Mouse (Mus musculus) ES-E14 (cell line): Measurements from ENCODE around the gene Baiap2. TPM values are rescaled to one million over a fixed set of nuclear protein-coding genes. Genes with fewer than 3 reads are reported as not detected.

Experiments used
- DNase-seq: peaks from one replicate; pipeline ENCODE4 v3.0.0-alpha.2; 2013; ENCODE audit warnings: low read depth, low spot score
- H3K27ac ChIP-seq: 2 replicates; pipeline ENCODE4 v1.5.1; 2012; ENCODE audit warnings: low read depth, mild to moderate bottlenecking, low read length, moderate library complexity, mixed read lengths; ENCODE audit not compliant: poor library complexity, insufficient read depth, severe bottlenecking
- H3K36me3 ChIP-seq: 2 replicates; pipeline ENCODE4 v1.6.1; 2012; ENCODE audit warnings: mild to moderate bottlenecking, low read length, moderate library complexity, mixed read lengths; ENCODE audit not compliant: control insufficient read depth, poor library complexity, insufficient read depth, severe bottlenecking
- H3K4me1 ChIP-seq, 2 experiments: fragments of 150-350 bp in 1 of 2; sonication (generic) in 1 of 2; 2 replicates each; pipeline ENCODE4 v1.6.1; 2012; ENCODE audit warnings: low read length in 2 of 2, mild to moderate bottlenecking in 1 of 2, mixed read lengths in 1 of 2; ENCODE audit not compliant: control insufficient read depth in 2 of 2, insufficient read depth in 2 of 2, poor library complexity in 1 of 2
- H3K4me3 ChIP-seq, 2 experiments: fragments of 150-350 bp in 1 of 2; sonication (generic) in 1 of 2; 2 replicates each; pipeline ENCODE4 v1.5.1; 2012; ENCODE audit warnings: low read length in 2 of 2, low read depth in 1 of 2, mild to moderate bottlenecking in 1 of 2, mixed read lengths in 1 of 2; ENCODE audit not compliant: insufficient read depth in 1 of 2, poor library complexity in 1 of 2, severe bottlenecking in 1 of 2
- H3K9ac ChIP-seq: 2 replicates; pipeline ENCODE4 v1.6.1; 2012; ENCODE audit warnings: low read depth, mild to moderate bottlenecking, low read length, mixed read lengths; ENCODE audit not compliant: poor library complexity, insufficient read depth, severe bottlenecking
- H3K9me3 ChIP-seq: fragments of 150-350 bp; sonication (generic); 2 replicates; pipeline ENCODE4 v1.6.1; 2012; ENCODE audit warnings: low read depth, mild to moderate bottlenecking, low read length; ENCODE audit not compliant: control insufficient read depth, insufficient read depth
- CHD2 ChIP-seq: IDR thresholded peaks from 2 replicates; pipeline ENCODE4 v1.6.1; 2014; ENCODE audit warnings: mild to moderate bottlenecking, low read depth, low read length, inconsistent platforms
- HCFC1 ChIP-seq: IDR thresholded peaks from 2 replicates; pipeline ENCODE4 v1.6.1; 2012; ENCODE audit warnings: low read length, inconsistent platforms, borderline replicate concordance; ENCODE audit not compliant: insufficient read depth
- MAFK ChIP-seq: IDR thresholded peaks from 2 replicates; pipeline ENCODE4 v1.6.1; 2014; ENCODE audit warnings: mild to moderate bottlenecking, low read depth, low read length, inconsistent platforms; ENCODE audit not compliant: insufficient read depth
- ZC3H11A ChIP-seq: IDR thresholded peaks from 2 replicates; pipeline ENCODE4 v1.6.1; 2012; ENCODE audit warnings: low read depth, mild to moderate bottlenecking, inconsistent platforms, low read length, borderline replicate concordance
- ZNF384 ChIP-seq: IDR thresholded peaks from 2 replicates; pipeline ENCODE4 v1.6.1; 2012; ENCODE audit warnings: low read depth, low read length, inconsistent platforms
- in situ Hi-C, 2 experiments: fragments of 600-800 bp; cut with MboI; formaldehyde crosslinking; loops; one replicate each; pipeline ENCODE4 v1.15.1; 2025; ENCODE audit warnings: low sequenced_read_pairs in 2 of 2, inconsistent platforms in 1 of 2; ENCODE audit not compliant: unreplicated experiment in 2 of 2
- total RNA-seq: library from RNA; depleted of rRNA; stranded (reverse); fragments of 300-350 nt; gene quantifications from 2 replicates; pipeline ENCODE4 v1.2.3, GENCODE M21; 2012

The Baiap2 gene
- total RNA-seq, 1 experiment, result 23.3 TPM

- TF ChIP-seq ZC3H11A (peak; percentile 69; the same call in 1 of the 2 replicates), CHD2 (no peak), ZNF384 (no peak), MAFK (no peak), HCFC1 (no peak)
- Histone ChIP-seq H3K4me3 (no peak overlapping the region), H3K9ac (no peak overlapping the region), H3K36me3 (peaks cover 20% of the 10 kb centered on the region; the same call in 1 of the 2 replicates), H3K9me3 (no peaks in the 10 kb centered on the region), H3K4me1 (peaks cover 0 to 9% of the 10 kb centered on the region in 2 experiments; a peak in 1 of 4 replicates), H3K27ac (no peak overlapping the region)
- in situ Hi-C loops, result loop anchor here in 1 of 2 experiments (25.0 kb wide), 1 partner anchor 408 kb away; no protein-coding TSS in a partner anchor
- peak; percentile 77 for DNase-seq
Observed at GRCm38 (mm10) chr11:119919897-119920296, 22.7 kb upstream of the Baiap2 start.

- H3K4me3 ChIP-seq, result no peak overlapping the region
- peaks cover 0 to 4% of the 10 kb centered on the region in 2 experiments; a peak in 1 of 4 replicates for H3K4me1 ChIP-seq
- H3K9ac ChIP-seq, result no peak overlapping the region
- DNase-seq, result no peak
- in situ Hi-C loops, result loop anchor here in 1 of 2 experiments (25.0 kb wide), 1 partner anchor 408 kb away; no protein-coding TSS in a partner anchor
- peaks cover 17% of the 10 kb centered on the region; the same call in 1 of the 2 replicates for H3K36me3 ChIP-seq
- TF ChIP-seq MAFK, result no peak
- no peak for TF ChIP-seq HCFC1
- TF ChIP-seq CHD2, result no peak
- no peak for TF ChIP-seq ZC3H11A
- TF ChIP-seq ZNF384, result no peak
- H3K9me3 ChIP-seq, result no peaks in the 10 kb centered on the region
- no peak overlapping the region for H3K27ac ChIP-seq
Observed at GRCm38 (mm10) chr11:119920668-119921067, 21.9 kb upstream of the Baiap2 start.

- in situ Hi-C loops, result no loop called here
- no peak overlapping the region for H3K4me3 ChIP-seq
- H3K4me1 ChIP-seq, result peaks cover 0 to 11% of the 10 kb centered on the region in 2 experiments; a peak in 2 of 4 replicates
- no peak for DNase-seq
- H3K27ac ChIP-seq, result no peak overlapping the region
- no peak for TF ChIP-seq ZNF384
- no peak overlapping the region for H3K9ac ChIP-seq
- H3K9me3 ChIP-seq, result no peaks in the 10 kb centered on the region
- H3K36me3 ChIP-seq, result no peaks in the 10 kb centered on the region
Observed at GRCm38 (mm10) chr11:119925176-119925575, 17.4 kb upstream of the Baiap2 start.

GRCm38 (mm10) chr11:119926762-119927161 lies 15.8 kb upstream of the Baiap2 start:
- Histone ChIP-seq H3K36me3 (no peaks in the 10 kb centered on the region), H3K4me1 (peaks cover 2 to 15% of the 10 kb centered on the region in 2 experiments; a peak in 2 of 4 replicates), H3K27ac (no peak overlapping the region), H3K9ac (no peak overlapping the region), H3K9me3 (no peaks in the 10 kb centered on the region), H3K4me3 (no peak overlapping the region)
- no peak for TF ChIP-seq HCFC1
- no peak for TF ChIP-seq CHD2
- no peak for TF ChIP-seq ZNF384
- TF ChIP-seq MAFK, result no peak
- no peak for TF ChIP-seq ZC3H11A
- in situ Hi-C loops, result no loop called here
- DNase-seq, result no peak
